Mouse (Mus musculus) testis, adult 2 months (tissue): ENCODE data around the gene Dnhd1.

Experiments
- CTCF ChIP-seq: fragments of 200-500 bp; IDR thresholded peaks from 2 replicates; pipeline ENCODE4 v1.5.1; 2012; ENCODE audit warnings: low read depth, mild to moderate bottlenecking, inconsistent platforms, low read length, moderate library complexity; ENCODE audit not compliant: control insufficient read depth, insufficient read depth, insufficient replicate concordance
- POLR2A ChIP-seq: fragments of 200-500 bp; IDR thresholded peaks from 2 replicates; pipeline ENCODE4 v1.6.1; 2012; ENCODE audit warnings: low read depth, mild to moderate bottlenecking, inconsistent platforms, low read length, moderate library complexity; ENCODE audit not compliant: control insufficient read depth

DNA sequence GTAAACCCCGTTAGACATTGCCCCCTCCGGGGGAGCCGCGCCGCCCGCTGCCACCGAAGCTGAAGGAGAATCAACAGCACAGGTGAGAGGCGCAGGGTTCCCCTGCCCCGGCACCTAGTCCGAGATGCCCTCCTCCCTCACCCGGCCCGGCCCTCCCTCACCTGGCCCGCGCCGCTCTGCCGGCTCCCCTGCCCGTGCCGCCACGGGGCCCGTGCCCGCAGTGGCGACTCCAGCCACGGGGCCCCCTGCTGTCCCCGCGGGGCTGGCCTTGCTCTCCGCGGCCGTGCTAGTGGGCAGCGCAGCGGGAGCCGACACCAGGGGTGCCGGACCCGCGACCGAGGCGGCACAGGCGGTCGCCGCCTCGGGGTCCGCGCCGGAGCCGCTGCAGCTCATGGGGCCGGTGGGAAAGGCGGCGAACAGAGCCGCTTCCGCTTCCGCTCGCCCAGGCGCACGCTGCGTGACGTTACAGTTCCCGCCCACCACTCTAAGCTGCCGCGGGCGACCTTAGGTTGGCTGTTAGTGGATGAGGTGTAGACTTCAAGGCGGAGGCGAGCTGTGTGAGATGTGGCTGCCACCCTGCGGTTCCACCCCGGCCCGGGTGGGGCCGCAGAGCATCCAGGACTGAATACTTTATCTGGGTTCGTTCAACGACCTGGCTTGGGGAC lies 93.4 kb downstream of the Dnhd1 start, which contains the start of gene Taf10:
- TF ChIP-seq CTCF (no peak), POLR2A (peak; percentile 93)
